Mouse (Mus musculus) kidney, embryonic 15.5 days (tissue): ENCODE measurements around the gene Srebf2. TPM values are rescaled to one million over a fixed set of nuclear protein-coding genes. Genes with fewer than 3 reads are reported as not detected.

ENCODE experiments used
- ATAC-seq: fragments of 200-750 bp; cut with Nextera tagmentation; replicated peaks from 2 replicates; pipeline ENCODE4 v1.8.0; 2017; ENCODE audit warnings: moderate TSS enrichment; ENCODE audit not compliant: low FRiP score
- H3K27ac ChIP-seq: fragments of 300-500 bp; sonication (generic); 2 replicates; pipeline ENCODE4 v1.5.1; 2015; ENCODE audit warnings: mild to moderate bottlenecking, inconsistent platforms
- H3K27me3 ChIP-seq: fragments of 300-500 bp; sonication (generic); 2 replicates; pipeline ENCODE4 v1.6.1; 2015; ENCODE audit warnings: inconsistent platforms
- H3K36me3 ChIP-seq: fragments of 300-500 bp; sonication (generic); 2 replicates; pipeline ENCODE4 v1.6.1; 2015; ENCODE audit warnings: inconsistent platforms
- H3K4me1 ChIP-seq: fragments of 300-500 bp; sonication (generic); 2 replicates; pipeline ENCODE4 v1.6.1; 2015; ENCODE audit warnings: inconsistent platforms
- H3K4me2 ChIP-seq: fragments of 300-500 bp; sonication (generic); 2 replicates; pipeline ENCODE4 v1.6.1; 2015; ENCODE audit warnings: moderate library complexity, mild to moderate bottlenecking, inconsistent platforms
- H3K4me3 ChIP-seq: fragments of 300-500 bp; sonication (generic); replicated peaks from 2 replicates; pipeline ENCODE4 v1.5.1; 2015; ENCODE audit warnings: mild to moderate bottlenecking, inconsistent platforms
- H3K9ac ChIP-seq: fragments of 300-500 bp; sonication (generic); 2 replicates; pipeline ENCODE4 v1.6.1; 2015; ENCODE audit warnings: mild to moderate bottlenecking, inconsistent platforms
- H3K9me3 ChIP-seq: fragments of 300-500 bp; sonication (generic); replicated peaks from 2 replicates; pipeline ENCODE4 v1.6.1; 2016; ENCODE audit warnings: inconsistent platforms
- WGBS: fragments of 180-500 bp; shearing (Covaris S2); methylation state at CpG from one replicate; pipeline ENCODE4 v1.1.7; 2015; ENCODE audit warnings: mixed read lengths; 5-methylcytosine and 5-hydroxymethylcytosine counted together
- polyA plus RNA-seq: library from polyadenylated mRNA; unstranded; fragments of >200 nt; fragmentation: Nextera tagmentation; extraction: Ambion mirVana; gene quantifications from 2 replicates; pipeline ENCODE4 v1.2.1, GENCODE M21; 2015

The Srebf2 gene
- polyA plus RNA-seq, 1 experiment from 2014 or later: 147 TPM

- Histone ChIP-seq H3K27me3 (no peaks in the 10 kb centered on the region), H3K36me3 (peaks cover 14% of the 10 kb centered on the region), H3K4me1 (peaks cover 27% of the 10 kb centered on the region), H3K9ac (no peak overlapping the region), H3K4me3 (no peak overlapping the region), H3K27ac (no peak overlapping the region), H3K4me2 (no peak overlapping the region), H3K9me3 (no peaks in the 10 kb centered on the region)
- no peak for ATAC-seq
- WGBS: 87% methylated on average over 5 of the region's 5 CpGs
These were observed 2.8 kb upstream of the Srebf2 start for GRCm38 (mm10) chr15:82144157-82144556.

GRCm38 (mm10) chr15:82145408-82145807 lies 1.6 kb upstream of the Srebf2 start:
- Histone ChIP-seq H3K4me2 (no peak overlapping the region), H3K36me3 (peaks cover 15% of the 10 kb centered on the region), H3K9ac (no peak overlapping the region), H3K27ac (peak overlapping the region; percentile 96), H3K27me3 (no peaks in the 10 kb centered on the region), H3K9me3 (no peaks in the 10 kb centered on the region), H3K4me3 (no peak overlapping the region), H3K4me1 (peaks cover 35% of the 10 kb centered on the region)
- no peak for ATAC-seq
- 43% methylated on average over 2 of the region's 2 CpGs for WGBS

GRCm38 (mm10) chr15:82145851-82146769 lies 871 bp upstream of the Srebf2 start:
- Histone ChIP-seq H3K27me3 (no peaks in the 10 kb centered on the region), H3K9me3 (no peaks in the 10 kb centered on the region), H3K36me3 (peaks cover 12% of the 10 kb centered on the region), H3K9ac (no peak overlapping the region), H3K4me1 (peaks cover 38% of the 10 kb centered on the region), H3K4me3 (peak overlapping the region; percentile 89), H3K27ac (peak overlapping the region; percentile 96), H3K4me2 (peak overlapping the region; percentile 85)
- no peak for ATAC-seq
- 9% methylated on average over 11 of the region's 11 CpGs for WGBS

- ATAC-seq: peak; percentile 1; the same call in 1 of the 2 replicates
- Histone ChIP-seq H3K36me3 (0 out of 2 replicates have a peak, but pooled peaks cover 5% of the 10 kb centered on the region), H3K9me3 (no peaks in the 10 kb centered on the region), H3K4me3 (peak overlapping the region; percentile 89), H3K27ac (peak overlapping the region; percentile 96), H3K9ac (peak overlapping the region; percentile 87), H3K4me2 (peak overlapping the region; percentile 85), H3K27me3 (no peaks in the 10 kb centered on the region), H3K4me1 (peaks cover 46% of the 10 kb centered on the region)
- under 1% methylated on average over 47 of the region's 50 CpGs for WGBS
These were observed 680 bp downstream of the Srebf2 start for GRCm38 (mm10) chr15:82147611-82148111.

- no peaks in the 10 kb centered on the region for H3K27me3 ChIP-seq
- H3K9me3 ChIP-seq: no peaks in the 10 kb centered on the region
- peak overlapping the region; percentile 87 for H3K9ac ChIP-seq
- no peak for ATAC-seq
- H3K4me2 ChIP-seq: peak overlapping the region; percentile 85
- 18% methylated on average over 9 of the region's 9 CpGs for WGBS
- 0 out of 2 replicates have a peak, but pooled peaks cover 5% of the 10 kb centered on the region for H3K36me3 ChIP-seq
- peak overlapping the region; percentile 96 for H3K27ac ChIP-seq
- H3K4me1 ChIP-seq: peaks cover 48% of the 10 kb centered on the region
- H3K4me3 ChIP-seq: peak overlapping the region; percentile 89
These were observed 1.5 kb downstream of the Srebf2 start for GRCm38 (mm10) chr15:82148510-82148911.

- Histone ChIP-seq H3K27me3 (no peaks in the 10 kb centered on the region), H3K4me3 (no peak overlapping the region), H3K4me2 (no peak overlapping the region), H3K9ac (no peak overlapping the region), H3K9me3 (no peaks in the 10 kb centered on the region), H3K27ac (no peak overlapping the region), H3K36me3 (0 out of 2 replicates have a peak, but pooled peaks cover 5% of the 10 kb centered on the region), H3K4me1 (peaks cover 50% of the 10 kb centered on the region)
- no peak for ATAC-seq
These were observed 3.1 kb downstream of the Srebf2 start for GRCm38 (mm10) chr15:82150042-82150441.

GRCm38 (mm10) chr15:82151176-82151575 lies 4.2 kb downstream of the Srebf2 start:
- H3K4me3 ChIP-seq: no peak overlapping the region
- H3K4me2 ChIP-seq: no peak overlapping the region
- no peak overlapping the region for H3K27ac ChIP-seq
- H3K27me3 ChIP-seq: no peaks in the 10 kb centered on the region
- peaks cover 39% of the 10 kb centered on the region for H3K4me1 ChIP-seq
- no peaks in the 10 kb centered on the region for H3K9me3 ChIP-seq
- whole genome bisulfite sequencing: 86% methylated on average over 4 of the region's 4 CpGs
- ATAC-seq: no peak
- H3K9ac ChIP-seq: no peak overlapping the region
- 0 out of 2 replicates have a peak, but pooled peaks cover 6% of the 10 kb centered on the region for H3K36me3 ChIP-seq

- Histone ChIP-seq H3K27me3 (no peaks in the 10 kb centered on the region), H3K4me1 (peaks cover 38% of the 10 kb centered on the region), H3K4me2 (no peak overlapping the region), H3K9ac (no peak overlapping the region), H3K4me3 (no peak overlapping the region), H3K36me3 (0 out of 2 replicates have a peak, but pooled peaks cover 13% of the 10 kb centered on the region), H3K27ac (no peak overlapping the region), H3K9me3 (no peaks in the 10 kb centered on the region)
- WGBS: 82% methylated on average over 12 of the region's 12 CpGs
- ATAC-seq: no peak
These were observed 5.0 kb downstream of the Srebf2 start for GRCm38 (mm10) chr15:82152022-82152421.

GRCm38 (mm10) chr15:82152435-82152834 lies 5.5 kb downstream of the Srebf2 start:
- no peak overlapping the region for H3K27ac ChIP-seq
- H3K27me3 ChIP-seq: no peaks in the 10 kb centered on the region
- ATAC-seq: no peak
- H3K4me2 ChIP-seq: no peak overlapping the region
- no peak overlapping the region for H3K9ac ChIP-seq
- no peak overlapping the region for H3K4me3 ChIP-seq
- H3K4me1 ChIP-seq: peaks cover 41% of the 10 kb centered on the region
- H3K36me3 ChIP-seq: 0 out of 2 replicates have a peak, but pooled peaks cover 13% of the 10 kb centered on the region
- no peaks in the 10 kb centered on the region for H3K9me3 ChIP-seq
- 81% methylated on average over 7 of the region's 7 CpGs for WGBS

- no peaks in the 10 kb centered on the region for H3K9me3 ChIP-seq
- H3K27me3 ChIP-seq: no peaks in the 10 kb centered on the region
- H3K27ac ChIP-seq: no peak overlapping the region
- no peak overlapping the region for H3K9ac ChIP-seq
- H3K36me3 ChIP-seq: 0 out of 2 replicates have a peak, but pooled peaks cover 8% of the 10 kb centered on the region
- no peak overlapping the region for H3K4me3 ChIP-seq
- peaks cover 57% of the 10 kb centered on the region for H3K4me1 ChIP-seq
- no peak for ATAC-seq
- 89% methylated on average over 6 of the region's 6 CpGs for WGBS
- H3K4me2 ChIP-seq: no peak overlapping the region
These were observed 9.3 kb downstream of the Srebf2 start for GRCm38 (mm10) chr15:82156298-82156697.

GRCm38 (mm10) chr15:82156902-82157301 lies 9.9 kb downstream of the Srebf2 start:
- no peak overlapping the region for H3K4me2 ChIP-seq
- ATAC-seq: no peak
- no peak overlapping the region for H3K27ac ChIP-seq
- WGBS: 61% methylated on average over 10 of the region's 10 CpGs
- H3K27me3 ChIP-seq: no peaks in the 10 kb centered on the region
- H3K4me1 ChIP-seq: peaks cover 60% of the 10 kb centered on the region
- 0 out of 2 replicates have a peak, but pooled peaks cover 8% of the 10 kb centered on the region for H3K36me3 ChIP-seq
- H3K9me3 ChIP-seq: no peaks in the 10 kb centered on the region
- no peak overlapping the region for H3K9ac ChIP-seq
- no peak overlapping the region for H3K4me3 ChIP-seq
